Mouse (Mus musculus) heart, adult 11 months (tissue): ENCODE results near the gene Bcl11a.
A peak's percentile ranks its signal among the peaks of the same experiment; 100 is the strongest.

Experiments
- DNase-seq: peaks from one replicate; pipeline ENCODE4 v3.0.0; 2022

The Bcl11a gene

DNA sequence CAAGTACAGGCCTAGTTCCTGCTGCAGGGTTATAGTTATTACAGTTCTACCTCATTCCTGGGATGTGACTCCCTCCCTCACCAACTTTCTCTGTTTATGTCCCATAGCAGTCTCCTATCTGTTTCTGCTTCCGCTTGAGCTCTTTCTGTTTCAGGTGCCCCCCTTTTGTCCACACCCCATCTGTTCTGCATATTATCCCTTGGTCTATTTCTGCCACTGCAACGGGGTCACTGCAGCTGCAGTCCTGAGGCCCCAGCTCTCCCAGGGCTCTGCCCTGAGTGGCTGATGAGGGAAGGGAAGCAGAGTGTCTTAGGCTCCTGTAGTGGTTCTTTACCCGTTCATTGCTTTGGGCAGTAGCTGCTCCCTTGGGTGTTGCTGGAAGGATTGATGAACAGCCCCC is 55.6 kb downstream of the Bcl11a start:
- no peak for DNase-seq

DNA sequence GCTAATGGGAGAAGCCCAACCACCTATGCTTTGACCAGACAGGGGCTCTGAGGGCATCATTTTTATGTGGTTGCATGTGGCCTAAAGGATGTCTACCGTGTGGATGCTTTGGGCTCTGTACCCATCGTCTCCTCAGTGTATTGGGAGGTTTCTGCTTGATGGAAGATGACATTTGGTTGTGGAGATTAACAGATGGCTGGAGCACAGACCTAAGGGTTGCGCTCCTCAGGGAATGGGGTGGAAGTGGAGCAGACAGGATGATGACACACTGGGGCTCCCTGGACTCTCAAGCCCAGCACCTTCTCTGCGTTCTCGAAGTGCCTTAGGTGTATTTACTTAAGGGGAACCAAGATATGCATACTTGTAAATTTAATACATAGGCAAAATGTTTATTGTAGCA is 56.1 kb downstream of the Bcl11a start:
- DNase-seq, result no peak

DNA sequence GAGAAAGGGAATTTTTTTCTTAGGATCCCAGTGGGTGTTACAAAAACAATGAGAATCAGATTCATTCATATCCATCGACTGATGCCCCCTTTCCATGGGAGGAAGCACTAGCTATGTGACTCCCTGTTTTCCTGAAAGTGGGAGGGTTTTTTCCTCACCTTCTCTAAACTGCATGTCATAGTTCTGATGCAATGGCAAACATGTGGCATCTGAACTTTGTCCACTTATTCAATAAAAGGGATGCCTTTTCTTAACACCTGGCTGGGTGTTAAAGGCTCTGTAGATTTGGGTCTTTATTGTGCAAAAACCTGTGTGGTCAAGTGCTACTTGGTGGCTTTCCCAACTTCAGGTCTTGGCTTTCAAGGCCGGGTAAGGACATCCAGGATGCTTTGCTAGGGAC is 57.4 kb downstream of the Bcl11a start:
- DNase-seq, result no peak

- no peak for DNase-seq
These were observed 58.4 kb downstream of the Bcl11a start for GRCm38 (mm10) chr11:24136084-24136785.

- no peak for DNase-seq
These were observed 60.0 kb downstream of the Bcl11a start for GRCm38 (mm10) chr11:24137891-24138290.

GRCm38 (mm10) chr11:24138600-24139375 is 60.9 kb downstream of the Bcl11a start:
- DNase-seq, result no peak

- DNase-seq, result no peak
These were observed 61.6 kb downstream of the Bcl11a start for GRCm38 (mm10) chr11:24139432-24139831.

GRCm38 (mm10) chr11:24139952-24140351 is 62.1 kb downstream of the Bcl11a start:
- no peak for DNase-seq

- DNase-seq, result no peak
These were observed 63.1 kb downstream of the Bcl11a start for GRCm38 (mm10) chr11:24140948-24141347.

DNA sequence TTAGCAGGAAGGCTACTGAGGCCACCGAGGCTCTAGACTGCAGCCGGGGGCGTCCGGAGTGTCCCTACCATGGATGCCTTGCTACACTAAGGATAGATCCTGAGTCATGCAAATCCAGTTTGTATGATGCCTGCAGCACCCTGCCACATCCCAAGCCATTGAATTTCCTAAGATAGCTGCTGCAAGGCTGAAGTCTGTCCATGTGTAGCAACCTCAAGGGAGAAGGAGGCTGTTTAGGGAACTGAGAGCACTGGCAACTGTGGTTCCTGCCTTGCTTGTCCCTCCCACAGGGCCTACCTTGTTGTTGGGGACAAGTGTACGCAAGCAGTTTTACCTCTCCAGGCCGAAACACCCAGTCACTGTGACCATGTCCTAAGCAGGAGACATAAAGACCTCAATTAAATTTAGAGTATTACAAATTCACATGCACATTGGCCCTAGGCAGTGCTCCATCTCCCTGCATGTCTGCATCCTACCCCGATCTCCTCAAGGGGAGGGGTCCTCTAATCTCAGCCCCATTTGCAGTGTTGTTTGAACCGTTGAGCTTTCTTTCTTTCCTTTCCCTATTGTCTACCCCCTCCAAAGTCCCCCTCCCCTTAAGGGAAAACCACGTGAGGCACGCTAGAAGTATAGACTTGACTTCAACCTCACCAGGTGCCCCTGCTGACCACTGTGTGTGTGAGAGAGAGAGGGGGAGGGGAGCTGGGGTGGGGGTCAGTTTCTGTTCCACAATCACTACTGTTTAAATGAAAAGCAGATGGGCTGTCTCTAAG is 63.8 kb downstream of the Bcl11a start:
- no peak for DNase-seq

DNA sequence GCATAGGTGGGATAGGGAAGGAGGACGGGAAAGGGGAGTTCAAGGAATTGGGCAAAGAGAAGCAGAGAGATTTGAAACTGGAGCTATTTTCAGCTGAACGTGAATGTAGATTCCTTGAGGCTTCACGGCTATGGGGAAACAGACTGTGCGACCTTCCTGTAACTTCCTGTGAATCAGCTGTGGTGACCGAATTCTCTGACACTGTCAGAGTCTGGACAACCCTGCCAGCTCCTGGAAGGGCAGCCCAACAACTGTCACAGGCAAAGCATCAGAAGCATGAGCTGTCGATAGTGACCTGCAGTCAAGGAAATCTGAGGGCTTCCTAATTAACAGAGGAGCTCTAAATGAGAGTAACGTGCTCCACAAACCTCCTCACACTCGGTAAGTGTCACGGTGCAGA is 64.5 kb downstream of the Bcl11a start:
- DNase-seq, result no peak

DNA sequence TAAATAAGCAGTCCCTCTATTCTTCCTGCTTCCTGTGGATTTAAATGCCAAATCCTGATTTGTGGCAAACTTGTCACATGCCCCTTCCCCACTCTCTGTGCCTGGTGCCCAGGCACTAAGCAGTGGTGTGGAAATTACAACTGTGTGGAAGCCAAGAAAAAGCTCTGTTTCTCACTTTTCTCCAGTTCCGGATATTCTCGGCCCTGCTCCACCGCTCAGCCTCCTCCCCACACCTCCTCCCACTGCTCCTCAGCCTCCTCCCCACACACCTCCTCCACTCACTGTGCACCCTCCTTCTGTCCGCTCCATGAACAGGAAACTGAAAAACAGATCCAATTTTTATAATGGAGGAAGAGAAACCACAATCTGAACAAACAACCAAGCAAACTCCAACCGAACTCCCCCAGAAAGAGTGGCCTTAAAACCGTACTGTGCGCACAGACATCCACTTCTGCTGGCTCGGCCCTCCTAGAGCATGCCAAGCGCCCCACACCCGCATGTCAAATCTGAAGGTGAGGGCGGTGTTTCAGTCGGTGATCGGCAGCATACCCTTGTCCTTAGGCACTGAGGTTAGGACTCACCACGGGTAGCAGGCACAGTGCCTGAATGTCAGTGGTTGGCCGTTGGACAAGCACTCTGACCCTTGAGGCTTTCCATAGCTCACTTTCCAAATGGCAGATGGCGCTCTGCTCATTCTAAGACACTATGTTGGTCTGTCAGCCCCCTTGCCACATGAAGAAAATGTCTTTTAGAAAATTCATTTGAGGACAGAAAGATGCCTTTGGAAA is 66.5 kb downstream of the Bcl11a start:
- DNase-seq, result no peak

DNA sequence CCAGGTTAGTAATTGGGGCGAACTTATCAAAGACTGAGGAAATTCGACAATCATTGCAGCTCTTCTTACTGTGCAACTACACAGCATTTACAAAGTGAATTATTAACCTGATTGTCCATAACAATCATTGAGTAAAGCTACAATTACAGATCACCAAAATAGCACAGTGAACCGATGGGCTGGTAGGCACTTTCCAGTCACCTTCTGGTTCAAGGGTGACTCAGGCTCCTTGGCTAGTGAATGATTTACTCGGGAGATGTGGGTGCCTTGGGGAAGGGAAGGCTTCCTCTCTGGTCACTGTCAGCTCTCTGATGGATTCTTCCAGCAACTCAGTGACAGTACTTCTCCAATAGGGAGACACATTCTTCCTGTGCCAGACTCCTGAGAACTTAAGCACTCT is 68.2 kb downstream of the Bcl11a start:
- no peak for DNase-seq

DNA sequence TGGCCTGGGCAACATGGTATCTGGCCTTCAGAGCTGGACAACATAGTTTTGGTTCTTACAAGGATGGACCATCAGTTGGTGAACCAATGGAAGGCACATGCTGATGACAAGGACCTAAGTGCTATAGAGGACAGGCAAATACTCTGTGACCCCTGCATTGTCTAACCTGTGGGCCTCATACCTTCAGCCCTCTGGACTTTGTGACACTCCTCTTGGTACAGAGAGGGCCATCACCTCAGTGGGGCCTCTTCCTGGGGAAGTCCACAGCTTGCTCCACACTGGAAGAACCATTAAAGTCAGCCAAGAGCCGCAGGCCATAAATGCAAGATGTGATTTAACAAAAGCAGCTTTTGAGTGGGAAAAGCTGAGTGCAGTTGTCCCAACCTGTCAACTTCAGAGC is 68.6 kb downstream of the Bcl11a start:
- DNase-seq, result no peak

GRCm38 (mm10) chr11:24147698-24148097 is 69.8 kb downstream of the Bcl11a start:
- DNase-seq, result no peak

- DNase-seq, result no peak
These were observed 70.7 kb downstream of the Bcl11a start for GRCm38 (mm10) chr11:24148545-24148944.

DNA sequence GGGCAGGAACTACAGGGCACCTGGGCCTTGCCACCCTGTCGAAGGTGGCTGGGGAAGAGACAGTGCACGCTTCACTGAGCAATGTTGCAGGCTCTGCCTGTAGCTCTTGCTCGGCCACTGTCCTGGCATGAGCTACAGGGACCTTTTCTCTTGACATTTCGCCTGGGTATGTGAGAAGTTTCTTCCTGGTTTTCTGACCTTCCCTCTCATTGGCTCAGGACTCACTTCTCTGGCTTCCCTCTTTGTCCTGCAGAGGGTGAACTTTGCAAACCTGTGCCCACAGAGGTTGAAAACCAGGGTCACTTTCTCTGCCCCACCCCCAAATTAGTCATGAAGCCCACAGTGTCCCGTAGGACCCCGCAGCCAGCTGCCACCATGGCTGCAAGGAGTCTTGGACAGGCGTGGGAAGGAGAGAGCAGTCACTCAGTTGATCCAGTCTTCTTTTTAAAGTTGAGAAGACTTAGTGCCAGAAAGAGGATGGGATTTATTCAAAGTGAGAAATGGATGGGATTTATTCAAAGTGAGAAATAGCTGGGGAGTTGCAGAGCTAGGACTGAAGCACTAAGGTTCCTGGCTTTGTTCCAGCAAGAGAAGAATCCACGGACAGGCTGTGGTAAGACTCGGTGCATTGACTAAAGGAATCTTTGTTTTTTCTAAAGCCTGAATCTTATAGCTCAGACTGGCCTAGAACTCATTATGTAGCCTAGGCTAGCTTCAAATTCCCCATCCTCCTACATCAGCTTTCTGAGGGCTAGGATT is 71.8 kb downstream of the Bcl11a start:
- DNase-seq, result no peak

- DNase-seq, result peak; percentile 63
These were observed 74.4 kb downstream of the Bcl11a start for GRCm38 (mm10) chr11:24152076-24152784.

DNA sequence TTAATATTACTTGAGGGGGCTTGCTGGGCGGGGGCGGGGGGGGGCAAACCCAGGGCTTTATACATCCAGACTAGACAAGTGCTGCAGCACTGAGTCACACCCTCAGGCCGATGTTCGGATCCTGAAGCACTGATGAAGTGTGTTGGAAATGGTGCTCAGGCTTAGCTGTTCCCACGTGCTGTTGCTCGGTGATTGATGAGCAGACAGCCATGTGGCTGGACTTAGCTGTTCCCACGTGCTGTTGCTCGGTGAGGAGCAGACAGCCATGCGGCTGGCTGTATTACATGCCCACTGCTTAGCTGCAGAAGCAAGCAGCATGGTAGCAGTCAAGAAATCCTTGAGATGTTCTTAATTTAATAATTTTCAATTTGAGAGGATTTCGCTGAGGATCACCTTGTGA is 75.2 kb downstream of the Bcl11a start:
- peak; percentile 67 for DNase-seq

GRCm38 (mm10) chr11:24158026-24158425 is 80.2 kb downstream of the Bcl11a start:
- no peak for DNase-seq

DNA sequence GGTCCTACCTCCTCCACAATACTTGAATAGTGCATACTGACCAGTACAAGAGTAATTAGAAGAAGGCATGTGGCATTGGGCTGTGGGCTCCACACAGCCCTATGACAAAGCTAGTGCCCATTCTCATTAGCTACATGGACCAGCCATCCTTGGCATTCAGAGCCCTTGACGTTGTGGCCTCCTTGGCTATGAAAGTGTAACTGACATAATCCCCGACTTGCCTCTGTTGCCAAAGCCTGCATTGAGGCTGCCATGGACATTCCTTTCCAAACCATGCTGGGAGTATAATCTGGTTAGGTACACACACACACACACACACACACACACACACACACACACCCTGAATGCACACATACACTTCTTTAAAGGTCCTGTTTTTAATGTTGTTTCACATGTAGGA is 81.8 kb downstream of the Bcl11a start:
- DNase-seq, result no peak

GRCm38 (mm10) chr11:24161458-24161857 is 83.6 kb downstream of the Bcl11a start:
- DNase-seq, result no peak
